Mouse (Mus musculus) megakaryocyte, embryonic 14.5 days (primary cell): ENCODE results near the gene Lhfpl3.

Experiments
- FLI1 ChIP-seq: IDR thresholded peaks from 2 replicates; pipeline ENCODE4 v1.6.1; 2012; ENCODE audit warnings: low read length, inconsistent platforms, mixed read lengths
- GATA1 ChIP-seq: IDR thresholded peaks from 3 replicates; pipeline ENCODE4 v1.6.1; 2012; ENCODE audit warnings: mixed read lengths, low read length, inconsistent platforms, borderline replicate concordance

GRCm38 (mm10) chr5:22861399-22861798 lies 115.5 kb downstream of the Lhfpl3 start:
- TF ChIP-seq GATA1 (no peak), FLI1 (no peak)
